Mouse (Mus musculus) adrenal gland, adult 8-10 months (tissue): ENCODE measurements around the gene Wnt7b. TPM values are rescaled to one million over a fixed set of nuclear protein-coding genes. Genes with fewer than 3 reads are reported as not detected.

Experiments
- DNase-seq: peaks from one replicate; pipeline ENCODE4 v3.0.0; 2022
- total RNA-seq, 4 experiments: library from RNA; stranded (reverse); gene quantifications; 2 replicates each; pipeline ENCODE4 v1.2.4; 2022

Wnt7b gene
- total RNA-seq, 4 experiments from 2014 or later = 0.65 to 1.1 (median 0.85) TPM

- no peak for DNase-seq
Observed at GRCm38 (mm10) chr15:85505118-85505925, 77.0 kb downstream of the Wnt7b start.

- DNase-seq = no peak
Observed at GRCm38 (mm10) chr15:85503127-85503526, 79.1 kb downstream of the Wnt7b start, which contains the start of gene 7530416G11Rik. Gene 7530416G11Rik (minus strand): TSS chr15:85503227.

GRCm38 (mm10) chr15:85500267-85500666 lies 82.0 kb downstream of the Wnt7b start:
- DNase-seq = no peak

GRCm38 (mm10) chr15:85497981-85498475 lies 84.2 kb downstream of the Wnt7b start:
- DNase-seq = no peak

GRCm38 (mm10) chr15:85497548-85497947 lies 84.7 kb downstream of the Wnt7b start:
- DNase-seq = no peak

GRCm38 (mm10) chr15:85494163-85494621 lies 88.1 kb downstream of the Wnt7b start:
- no peak for DNase-seq

GRCm38 (mm10) chr15:85489751-85490150 lies 92.5 kb downstream of the Wnt7b start:
- DNase-seq = no peak

GRCm38 (mm10) chr15:85488900-85489299 lies 93.4 kb downstream of the Wnt7b start:
- no peak for DNase-seq

Other genes with a start within 250 kb of the Wnt7b start
- gene Atxn10, start 246.2 kb downstream of the Wnt7b start, total RNA-seq = 100 to 1,000 TPM; 131 to 142 (median 137) TPM
- gene 7530416G11Rik, start 79.2 kb downstream of the Wnt7b start, total RNA-seq = not detected
- 10 to 100 TPM in 3 of 4 experiments, 1 to 10 TPM in 1; 6.9 to 25.9 (median 18.7) TPM for gene Ppara, start 152.5 kb upstream of the Wnt7b start, total RNA-seq
- 10 to 100 TPM; 20.9 to 29.4 (median 22.4) TPM for gene Cdpf1, start 229.2 kb upstream of the Wnt7b start, total RNA-seq
- 1 to 10 TPM in 2 of 4 experiments, under 1 TPM in 2; 0.49 to 1.6 (median 0.95) TPM for gene Pkdrej, start 239.3 kb upstream of the Wnt7b start, total RNA-seq
- gene Ttc38, start 249.8 kb upstream of the Wnt7b start, total RNA-seq = 10 to 100 TPM; 19.6 to 26.5 (median 23.1) TPM